Mouse (Mus musculus): ENCODE data around the gene Mpl.

DNA sequence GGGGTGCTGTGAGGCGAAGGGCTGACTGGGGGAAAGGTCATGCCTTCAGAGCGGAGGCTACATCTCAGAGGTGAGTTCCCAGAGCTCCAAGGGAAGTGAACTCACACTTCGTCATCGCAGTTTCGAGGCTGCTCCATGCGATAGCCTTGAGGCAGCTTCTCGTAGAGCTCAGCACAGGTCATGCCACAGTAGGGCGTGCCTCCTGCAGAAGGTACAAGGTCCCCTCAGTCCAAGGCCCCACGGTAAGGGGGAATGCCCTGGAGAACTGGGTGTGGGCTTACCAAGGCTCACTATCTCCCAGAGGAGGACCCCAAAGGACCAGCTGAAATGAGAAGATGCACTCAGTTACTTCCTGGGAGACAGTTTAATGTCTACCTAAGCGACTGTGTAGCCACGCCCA is 15.4 kb upstream of the Mpl start:
- TF ChIP-seq MYOD1 (IDR thresholded peaks at IDR 0.05; ENCODE audit: control insufficient read depth in 1 of 3, insufficient read length in 2 of 3, low read depth in 2 of 3) = no peak
- no peak for TF ChIP-seq REST (IDR thresholded peaks at IDR 0.05; ENCODE audit: insufficient read depth, insufficient read length)
- TF ChIP-seq POLR2A (IDR thresholded peaks at IDR 0.05; ENCODE audit: insufficient read length, low read depth) = no peak
- no peak for TF ChIP-seq MAX (IDR thresholded peaks at IDR 0.05; ENCODE audit: low read depth)
- TF ChIP-seq TCF12 (IDR thresholded peaks at IDR 0.05; ENCODE audit: insufficient read depth, poor library complexity, severe bottlenecking) = no peak
- no peak for TF ChIP-seq POLR2AphosphoS2 (IDR thresholded peaks at IDR 0.05; ENCODE audit: insufficient read length, low read depth)
- TF ChIP-seq SRF (IDR thresholded peaks at IDR 0.05; ENCODE audit: control insufficient read depth, insufficient read length, low read depth) = no peak
- no peak for TF ChIP-seq USF1 (IDR thresholded peaks at IDR 0.05; ENCODE audit: low read depth)
- TF ChIP-seq TCF3 (IDR thresholded peaks at IDR 0.05; ENCODE audit: insufficient read length, low read depth) = no peak

All from myocyte (in vitro differentiated cells).